Comparison of ENCODE assay signal across 11 mouse cellular contexts in the genomic region with DNA sequence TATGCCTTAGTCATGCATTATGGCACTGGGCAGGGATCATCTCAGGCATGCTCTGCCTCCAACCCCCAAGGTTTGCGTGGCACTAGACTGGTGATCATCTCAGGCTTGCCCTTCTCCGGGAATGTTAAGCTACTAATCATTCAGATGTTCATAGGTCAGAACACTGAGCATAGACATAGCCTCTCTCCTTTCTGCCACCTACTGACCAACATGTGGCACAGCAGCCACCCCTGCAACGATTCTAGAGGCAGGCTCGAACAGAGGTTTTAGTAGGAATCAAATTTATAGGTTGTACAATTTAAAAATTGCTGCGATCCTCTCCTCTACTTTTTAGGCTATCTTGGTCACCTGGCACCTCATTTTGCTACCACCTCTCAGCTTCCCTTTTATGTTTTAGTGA.
A peak's percentile ranks its signal among the peaks of the same experiment; 100 is the strongest.
DNase-seq lines count a peak whose midpoint lies in the region; ATAC-seq and TF ChIP-seq lines count a peak whose summit lies in the region.
"Had no signal": no experiment of that assay in that cellular context is flagged by ENCODE, and none has a peak within 500 bp of the region (broad histone marks: within the 10 kb centered on the region; RNA-seq: fewer than 3 reads in every experiment).

No protein-coding gene starts in this region.

- H3K4me3 ChIP-seq in lung, postnatal 0 days (ENCODE audit: low read depth, low read length) = no peak overlapping the region
- no peak overlapping the region for H3K4me3 ChIP-seq in midbrain, embryonic 13.5 days (replicated peaks)
- H3K4me3 ChIP-seq: lung, embryonic 15.5 days; myocyte had no signal

- peak; percentile 41 for TF ChIP-seq CTCF in lung, postnatal 0 days (IDR thresholded peaks at IDR 0.05)

- ATAC-seq in lung, postnatal 0 days = no peak
- ATAC-seq in midbrain, embryonic 13.5 days = no peak

- WGBS in lung, postnatal 0 days = 72% methylated on average over 5 of the region's 5 CpGs
- WGBS in midbrain, embryonic 13.5 days = 74% methylated on average over 5 of the region's 5 CpGs

- intact Hi-C loops in heart, postnatal 10 days (cut with DNase I) = loop anchor here (1.0 to 10.0 kb wide), 3 partner anchors 88 to 344 kb away; no protein-coding TSS in a partner anchor
- intact Hi-C loops in heart, postnatal 25 days (cut with DNase I) = loop anchor here (10.0 kb wide), 1 partner anchor 344 kb away; no protein-coding TSS in a partner anchor

- H3K4me2 ChIP-seq in lung, postnatal 0 days (replicated peaks; ENCODE audit: low read depth, low read length) = no peak overlapping the region
- no peak overlapping the region for H3K4me2 ChIP-seq in midbrain, embryonic 13.5 days (replicated peaks)
- H3K4me2 ChIP-seq: lung, embryonic 15.5 days had no signal

- TF ChIP-seq EP300 in lung, postnatal 0 days (IDR thresholded peaks at IDR 0.05) = no peak

- H3K4me1 ChIP-seq in lung, postnatal 0 days (ENCODE audit: insufficient read depth, low read depth, low read length) = no peaks in the 10 kb centered on the region
- H3K4me1 ChIP-seq in midbrain, embryonic 13.5 days (replicated peaks) = no peaks in the 10 kb centered on the region
- H3K4me1 ChIP-seq: lung, embryonic 15.5 days had no signal

- no peaks in the 10 kb centered on the region for H3K9me3 ChIP-seq in lung, postnatal 0 days (ENCODE audit: low read length)
- H3K9me3 ChIP-seq in midbrain, embryonic 13.5 days = no peaks in the 10 kb centered on the region
- H3K9me3 ChIP-seq: lung, embryonic 15.5 days had no signal

- peak; percentile 20 to 25 for DNase-seq in heart, postnatal 10 days
- no peak for DNase-seq in heart, postnatal 25 days (ENCODE audit: low spot score)
- no peak for DNase-seq in lung, postnatal 0 days (ENCODE audit: low spot score)
- no peak for DNase-seq in lung, postnatal 4 days
- DNase-seq in adrenal gland, postnatal 14 days = peak; percentile 5
- DNase-seq in kidney, postnatal 4 days = peak; percentile 9 to 18
- no peak for DNase-seq in urinary bladder, postnatal 4 days (ENCODE audit: low spot score in 2 of 2)
- DNase-seq: cerebellum, adult 9-11 months had no signal

- no peaks in the 10 kb centered on the region for H3K36me3 ChIP-seq in lung, postnatal 0 days (ENCODE audit: insufficient read depth, low read length)
- no peaks in the 10 kb centered on the region for H3K36me3 ChIP-seq in midbrain, embryonic 13.5 days
- H3K36me3 ChIP-seq: lung, embryonic 15.5 days had no signal

- no peak overlapping the region for H3K9ac ChIP-seq in lung, postnatal 0 days (replicated peaks; ENCODE audit: low read depth)
- H3K9ac ChIP-seq in midbrain, embryonic 13.5 days (replicated peaks) = no peak overlapping the region
- H3K9ac ChIP-seq: lung, embryonic 15.5 days had no signal

- H3K27ac ChIP-seq in lung, postnatal 0 days (ENCODE audit: low read length) = no peak overlapping the region
- H3K27ac ChIP-seq in midbrain, embryonic 13.5 days = no peak overlapping the region
- H3K27ac ChIP-seq: lung, embryonic 15.5 days had no signal

- no peaks in the 10 kb centered on the region for H3K27me3 ChIP-seq in lung, postnatal 0 days (replicated peaks; ENCODE audit: insufficient read depth, low read length)
- H3K27me3 ChIP-seq in midbrain, embryonic 13.5 days = no peaks in the 10 kb centered on the region
- H3K27me3 ChIP-seq: lung, embryonic 15.5 days had no signal

Comparison
In these comparisons a context has a peak if more than half of its experiments do, and no peak if none do; other contexts are left out.
1. DNase-seq: peak in heart, postnatal 10 days (2 of 2), adrenal gland, postnatal 14 days (single experiment) and kidney, postnatal 4 days (2 of 2); none in heart, postnatal 25 days (single experiment), lung, postnatal 0 days (single experiment), lung, postnatal 4 days (0 of 2) and urinary bladder, postnatal 4 days (0 of 2).